Mouse (Mus musculus): ENCODE data around the gene Lcn10.
"Not testable (repeated sequence)": the region's sequence is repeated elsewhere in the genome, so short reads cannot be mapped to it uniquely, and the experiment has no call there.

Gene Lcn10

GRCm38 (mm10) chr2:25706643-25707481 lies 24.3 kb downstream of the Lcn10 start, which contains the start of gene Bmyc:
TSS of gene Bmyc (plus strand) at chr2:25706739.
- DNase-seq (ENCODE audit: low spot score in 2 of 2): peak; percentile 85 to 86

DNA sequence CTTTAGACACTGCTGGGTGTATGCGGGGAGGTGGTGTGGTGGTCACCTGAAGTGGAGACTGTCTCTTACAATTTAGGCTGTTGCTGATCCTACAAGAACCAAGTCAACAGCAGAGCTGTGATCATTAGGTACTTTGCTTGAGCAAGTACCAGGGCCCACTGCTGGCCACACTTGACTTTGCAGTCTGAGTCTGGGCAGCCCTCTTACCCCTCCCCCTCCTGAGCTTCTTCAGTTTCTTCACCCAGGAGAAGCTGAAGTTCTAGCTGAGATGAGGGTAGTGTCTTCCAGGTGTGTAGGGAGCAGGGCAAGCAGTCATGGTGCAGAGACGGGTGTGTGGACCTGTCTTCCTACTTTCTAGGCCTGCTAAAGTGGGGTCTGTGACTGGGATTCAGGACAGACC lies 25.6 kb downstream of the Lcn10 start:
- DNase-seq (ENCODE audit: low spot score in 2 of 2): peak in 1 of 2 experiments; percentile 38

- not testable (repeated sequence) for DNase-seq (ENCODE audit: low spot score in 2 of 2)
Observed at GRCm38 (mm10) chr2:25709056-25709455, 26.5 kb downstream of the Lcn10 start.

GRCm38 (mm10) chr2:25709791-25710190 lies 27.3 kb downstream of the Lcn10 start:
- not testable (repeated sequence) for DNase-seq (ENCODE audit: low spot score in 2 of 2)

DNA sequence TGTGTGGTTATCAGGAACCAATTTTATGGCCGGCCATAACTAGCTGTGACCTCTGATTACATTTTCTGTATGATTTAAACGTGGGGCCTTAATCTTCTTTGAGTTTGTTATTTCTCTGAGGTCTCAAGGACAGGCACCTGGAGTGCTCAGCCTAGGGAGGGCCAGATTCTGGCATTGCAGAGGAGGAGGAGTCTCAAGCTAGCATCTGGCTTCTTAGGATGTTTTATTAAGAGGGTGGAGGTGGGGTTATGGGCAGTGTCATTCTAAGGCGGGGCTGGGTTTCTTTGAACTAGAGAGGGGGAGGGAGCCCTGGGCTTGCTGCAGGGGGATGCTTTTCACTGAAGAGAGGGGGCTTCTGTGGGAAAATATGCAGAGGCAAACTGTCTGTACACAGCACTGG lies 29.1 kb downstream of the Lcn10 start:
- not testable (repeated sequence) for DNase-seq (ENCODE audit: low spot score in 2 of 2)

DNA sequence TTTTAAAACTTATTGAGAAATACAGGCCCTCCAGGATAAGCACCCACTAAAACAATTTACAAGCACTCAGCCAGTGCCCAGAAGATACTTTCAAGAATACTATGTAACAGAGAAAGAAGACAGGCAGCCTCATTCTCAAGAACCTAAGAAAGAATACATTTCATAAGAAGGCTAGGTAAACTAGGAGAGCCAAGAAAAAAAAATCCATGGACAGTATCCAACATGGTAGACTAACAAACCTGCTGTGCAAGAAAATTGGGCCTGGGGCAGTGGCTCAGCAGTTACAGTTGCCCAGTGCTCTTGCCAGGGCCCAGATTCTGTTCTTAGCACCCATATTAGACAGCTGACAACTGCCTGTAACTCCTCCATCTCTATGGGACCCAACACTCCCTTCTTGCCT lies 34.7 kb downstream of the Lcn10 start:
- DNase-seq (ENCODE audit: low spot score in 2 of 2): no peak

DNA sequence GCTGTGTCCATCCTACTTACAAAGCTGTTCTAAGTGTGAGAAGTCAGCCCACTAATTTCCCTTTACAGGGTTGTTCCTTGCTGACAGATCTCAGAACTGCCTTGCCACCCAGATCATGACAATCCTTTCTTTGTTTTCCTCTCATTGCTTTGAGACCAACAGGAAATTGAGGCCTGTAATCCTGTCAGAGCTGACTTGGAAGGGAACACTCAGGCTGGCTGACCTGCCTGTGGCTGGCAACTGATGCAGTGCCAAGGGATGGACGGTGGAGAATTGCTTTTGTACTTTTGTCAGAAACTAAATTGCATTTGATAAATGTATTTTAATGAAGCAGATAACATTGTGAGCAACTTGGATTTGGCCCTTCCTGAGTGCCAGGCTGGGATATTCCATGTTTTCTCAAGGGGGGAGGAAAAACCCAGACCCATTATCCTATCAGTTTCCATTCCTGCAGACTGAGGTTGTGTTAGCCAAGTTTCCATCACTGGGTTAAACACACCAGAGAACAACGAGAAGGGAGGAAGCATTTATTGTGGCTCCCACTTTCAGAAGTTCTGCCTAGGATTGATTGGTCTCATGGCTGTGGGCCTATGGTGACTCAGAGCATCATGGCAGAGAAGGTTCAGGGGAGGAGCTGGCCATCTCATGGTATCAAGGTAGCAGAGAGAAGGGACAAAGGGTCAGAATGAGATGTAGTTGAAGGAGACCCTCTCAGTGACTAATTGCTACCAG lies 50.8 kb downstream of the Lcn10 start:
- no peak for DNase-seq (ENCODE audit: low spot score in 2 of 2)

Measured in right cerebral cortex, postnatal 36 days (tissue).